Mouse (Mus musculus) embryonic facial prominence, embryonic 13.5 days (tissue): Measurements from ENCODE around the gene Prdm12. TPM values are rescaled to one million over a fixed set of nuclear protein-coding genes. Genes with fewer than 3 reads are reported as not detected.

Experiments
- ATAC-seq: fragments of 200-750 bp; cut with Nextera tagmentation; 2 replicates; pipeline ENCODE4 v1.8.0; 2017; ENCODE audit warnings: low read depth; ENCODE audit not compliant: insufficient number of reproducible peaks, insufficient read depth, low FRiP score, low TSS enrichment
- H3K27ac ChIP-seq: fragments of 300-500 bp; sonication (generic); 2 replicates; pipeline ENCODE4 v1.5.1; 2015; ENCODE audit warnings: moderate library complexity, mild to moderate bottlenecking, inconsistent platforms
- H3K27me3 ChIP-seq: fragments of 300-500 bp; sonication (generic); 2 replicates; pipeline ENCODE4 v1.6.1; 2015; ENCODE audit warnings: mild to moderate bottlenecking, inconsistent platforms
- H3K36me3 ChIP-seq: fragments of 300-500 bp; sonication (generic); 2 replicates; pipeline ENCODE4 v1.6.1; 2015; ENCODE audit warnings: mild to moderate bottlenecking, inconsistent platforms
- H3K4me1 ChIP-seq: fragments of 300-500 bp; sonication (generic); 2 replicates; pipeline ENCODE4 v1.6.1; 2015; ENCODE audit warnings: inconsistent platforms
- H3K4me2 ChIP-seq: fragments of 300-500 bp; sonication (generic); 2 replicates; pipeline ENCODE4 v1.6.1; 2015; ENCODE audit warnings: moderate library complexity, mild to moderate bottlenecking, inconsistent platforms
- H3K4me3 ChIP-seq: fragments of 300-500 bp; sonication (generic); 2 replicates; pipeline ENCODE4 v1.5.1; 2015; ENCODE audit warnings: mild to moderate bottlenecking, inconsistent platforms
- H3K9ac ChIP-seq: fragments of 300-500 bp; sonication (generic); 2 replicates; pipeline ENCODE4 v1.6.1; 2015; ENCODE audit warnings: mild to moderate bottlenecking, inconsistent platforms
- H3K9me3 ChIP-seq: fragments of 300-500 bp; sonication (generic); 2 replicates; pipeline ENCODE4 v1.6.1; 2016; ENCODE audit warnings: inconsistent platforms
- WGBS: fragments of 180-500 bp; shearing (Covaris S2); methylation state at CpG from one replicate; pipeline ENCODE4 v1.1.7; 2015; ENCODE audit warnings: mixed read lengths; 5-methylcytosine and 5-hydroxymethylcytosine counted together
- microRNA-seq: library from miRNA; unstranded; fragments of <30 nt; microRNA quantifications from one replicate; pipeline ENCODE4, GENCODE M21; 2016
- polyA plus RNA-seq: library from polyadenylated mRNA; unstranded; fragments of >200 nt; fragmentation: Nextera tagmentation; extraction: Ambion mirVana; gene quantifications from 2 replicates; pipeline ENCODE4 v1.2.1, GENCODE M21; 2015

Gene Prdm12
- polyA plus RNA-seq, 1 experiment from 2014 or later = 0.08 TPM

DNA sequence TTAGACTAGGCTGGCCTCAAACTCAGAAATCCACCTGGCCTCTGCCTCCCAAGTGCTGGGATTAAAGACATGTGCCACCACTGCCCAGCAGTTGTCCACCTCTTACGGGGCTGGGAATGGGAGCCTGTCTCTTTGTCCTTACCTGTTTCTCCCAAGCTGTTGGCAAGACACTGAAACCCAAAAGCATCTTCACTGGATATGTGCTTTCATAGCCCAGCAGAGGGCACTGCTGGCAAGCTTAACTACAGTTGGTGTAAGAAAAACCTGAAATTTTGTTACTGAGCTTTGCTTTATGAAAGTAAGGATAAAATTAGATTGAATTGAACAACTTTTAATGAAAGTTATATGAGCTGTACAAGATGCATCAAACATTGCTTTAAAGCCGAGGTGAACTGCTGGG is 43.8 kb downstream of the Prdm12 start:
- Histone ChIP-seq H3K27me3 (no peaks in the 10 kb centered on the region), H3K4me3 (no peak overlapping the region), H3K4me1 (peaks cover 4% of the 10 kb centered on the region; the same call in 1 of the 2 replicates), H3K9me3 (no peaks in the 10 kb centered on the region), H3K36me3 (peaks cover 26% of the 10 kb centered on the region), H3K27ac (no peak overlapping the region), H3K4me2 (no peak overlapping the region), H3K9ac (no peak overlapping the region)
- 32% methylated on average over 2 of the region's 2 CpGs for WGBS
- ATAC-seq = no peak

DNA sequence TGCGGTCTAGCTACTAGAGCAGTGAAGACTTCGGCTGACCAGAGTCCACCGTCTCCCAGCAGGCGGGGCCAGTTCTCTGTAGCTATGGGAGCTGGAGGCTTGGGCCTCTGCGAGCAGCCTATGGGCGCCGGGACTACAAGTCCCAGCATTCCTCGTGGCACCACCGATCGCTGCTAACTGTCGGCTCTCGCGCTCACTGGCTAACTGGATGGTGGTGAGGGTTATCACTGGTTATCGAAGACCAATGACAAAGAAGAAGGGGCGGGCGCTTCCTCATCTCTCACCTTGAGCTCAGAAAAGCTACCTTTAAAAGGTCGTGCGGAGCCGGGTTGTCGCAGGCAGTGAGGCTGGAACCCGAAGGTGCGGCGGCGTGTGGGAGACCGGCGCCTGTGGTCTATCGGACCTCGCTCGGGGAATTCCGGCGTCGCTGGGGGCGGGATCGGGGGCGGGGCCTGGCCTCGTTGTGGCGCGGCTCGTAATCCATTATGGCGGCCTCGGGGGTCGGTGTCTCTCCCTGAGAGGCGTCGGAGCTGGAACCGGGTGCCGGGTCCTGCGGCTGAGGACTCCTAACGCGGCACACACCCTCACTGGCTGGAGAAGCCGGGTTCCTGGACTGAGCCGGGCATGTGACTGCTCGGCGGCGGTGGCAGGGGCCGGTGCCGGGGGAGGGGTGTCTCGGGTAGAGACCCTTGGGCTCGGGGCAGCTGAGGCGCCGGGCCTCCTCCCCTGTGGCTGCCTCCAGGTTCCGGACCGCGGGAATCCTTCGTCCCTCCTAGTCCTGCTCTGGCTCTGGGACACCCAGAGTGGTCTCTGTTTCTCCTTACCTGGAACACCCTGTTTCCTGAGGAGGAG is 48.5 kb downstream of the Prdm12 start, which contains the start of gene Abl1:
TSS of gene Abl1 (plus strand) at position 303 of the 852 bp plus-strand sequence.
- Histone ChIP-seq H3K4me2 (peak within 1 kb of the TSS; percentile 88), H3K4me1 (peaks cover 21% of the 10 kb centered on the region), H3K27me3 (no peaks in the 10 kb centered on the region), H3K9ac (peak within 1 kb of the TSS; percentile 96), H3K36me3 (peaks cover 3% of the 10 kb centered on the region), H3K27ac (peak within 1 kb of the TSS; percentile 95), H3K4me3 (peak within 1 kb of the TSS; percentile 92), H3K9me3 (no peaks in the 10 kb centered on the region)
- peak; percentile 99 for ATAC-seq
- WGBS = under 1% methylated on average over 64 of the region's 64 CpGs

DNA sequence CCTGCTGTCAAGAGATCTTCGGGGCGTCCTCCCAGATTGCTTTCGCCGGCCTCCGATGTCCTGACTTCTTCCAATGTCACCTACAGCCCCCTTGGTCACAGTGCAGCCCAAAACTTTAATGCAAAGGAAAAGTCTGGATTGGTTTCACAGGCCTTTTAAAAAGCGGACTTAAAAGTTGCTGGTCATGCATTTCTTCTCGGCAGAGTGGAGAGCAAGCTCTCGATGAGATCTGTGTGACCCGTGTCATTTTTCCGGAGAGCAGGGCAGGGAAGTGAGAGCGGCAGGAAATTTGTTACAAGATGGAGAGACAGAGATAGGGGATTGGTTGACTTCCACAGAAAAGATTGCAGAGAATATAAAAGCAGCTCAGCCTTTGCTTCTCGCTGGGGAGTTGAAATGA is 49.2 kb downstream of the Prdm12 start:
- Histone ChIP-seq H3K36me3 (peaks cover 3% of the 10 kb centered on the region), H3K9me3 (no peaks in the 10 kb centered on the region), H3K9ac (peak overlapping the region; percentile 96), H3K4me1 (peaks cover 21% of the 10 kb centered on the region), H3K4me2 (peak overlapping the region; percentile 88), H3K27ac (peak overlapping the region; percentile 95), H3K27me3 (no peaks in the 10 kb centered on the region), H3K4me3 (peak overlapping the region; percentile 92)
- under 1% methylated on average over 12 of the region's 12 CpGs for WGBS
- ATAC-seq = no peak

DNA sequence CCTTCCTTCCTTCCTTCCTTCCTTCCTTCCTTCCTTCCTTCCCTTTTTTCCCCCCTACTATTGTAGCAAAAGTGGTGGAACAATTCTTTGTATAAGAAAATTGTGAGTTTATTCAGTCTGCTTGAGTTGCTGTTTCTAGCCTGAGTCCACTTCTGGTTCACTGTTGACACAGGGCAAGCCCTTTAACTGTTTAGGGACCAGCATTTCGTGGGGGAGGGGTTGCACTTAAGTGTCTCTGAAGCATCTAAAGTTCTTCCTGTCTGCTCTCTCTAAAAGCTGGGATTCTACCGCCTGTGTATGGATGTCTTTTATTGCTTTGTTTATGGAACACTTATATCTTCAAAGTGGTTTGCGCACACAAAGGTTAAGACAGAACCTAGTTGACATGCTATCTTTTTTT is 50.2 kb downstream of the Prdm12 start:
- 43% methylated on average over 3 of the region's 3 CpGs for WGBS
- no peak for ATAC-seq
- peaks cover 10% of the 10 kb centered on the region for H3K36me3 ChIP-seq

DNA sequence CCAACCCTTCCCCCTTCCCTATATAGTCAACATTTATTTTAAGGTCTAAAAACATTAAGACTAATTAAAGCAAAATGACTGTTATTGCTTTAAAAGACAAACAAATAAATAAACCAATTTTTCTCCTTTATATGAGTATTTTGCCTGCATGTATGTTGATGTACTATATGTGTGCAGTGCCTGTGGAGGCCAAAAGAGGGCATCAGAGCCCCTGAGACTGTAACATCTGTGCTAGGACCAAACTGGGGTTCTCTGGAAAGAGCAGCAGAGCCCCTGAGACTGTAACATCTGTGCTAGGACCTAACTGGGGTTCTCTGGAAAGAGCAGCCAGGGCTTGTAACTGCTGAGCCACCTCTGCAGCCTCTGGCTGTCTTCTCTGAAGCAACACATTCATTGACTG is 58.4 kb downstream of the Prdm12 start:
- Histone ChIP-seq H3K4me3 (no peak overlapping the region), H3K9ac (no peak overlapping the region), H3K27me3 (no peaks in the 10 kb centered on the region), H3K4me1 (no peaks in the 10 kb centered on the region), H3K9me3 (no peaks in the 10 kb centered on the region), H3K27ac (no peak overlapping the region), H3K4me2 (no peak overlapping the region), H3K36me3 (peaks cover 37% of the 10 kb centered on the region)
- no peak for ATAC-seq

More for the DNA sequence above, 50.2 kb downstream of the Prdm12 start:
- H3K9ac ChIP-seq = peak overlapping the region; percentile 96
- peaks cover 21% of the 10 kb centered on the region for H3K4me1 ChIP-seq
- no peaks in the 10 kb centered on the region for H3K27me3 ChIP-seq
- H3K4me2 ChIP-seq = peak overlapping the region; percentile 88
- H3K4me3 ChIP-seq = peak overlapping the region; percentile 92
- no peaks in the 10 kb centered on the region for H3K9me3 ChIP-seq
- H3K27ac ChIP-seq = no peak overlapping the region

DNA sequence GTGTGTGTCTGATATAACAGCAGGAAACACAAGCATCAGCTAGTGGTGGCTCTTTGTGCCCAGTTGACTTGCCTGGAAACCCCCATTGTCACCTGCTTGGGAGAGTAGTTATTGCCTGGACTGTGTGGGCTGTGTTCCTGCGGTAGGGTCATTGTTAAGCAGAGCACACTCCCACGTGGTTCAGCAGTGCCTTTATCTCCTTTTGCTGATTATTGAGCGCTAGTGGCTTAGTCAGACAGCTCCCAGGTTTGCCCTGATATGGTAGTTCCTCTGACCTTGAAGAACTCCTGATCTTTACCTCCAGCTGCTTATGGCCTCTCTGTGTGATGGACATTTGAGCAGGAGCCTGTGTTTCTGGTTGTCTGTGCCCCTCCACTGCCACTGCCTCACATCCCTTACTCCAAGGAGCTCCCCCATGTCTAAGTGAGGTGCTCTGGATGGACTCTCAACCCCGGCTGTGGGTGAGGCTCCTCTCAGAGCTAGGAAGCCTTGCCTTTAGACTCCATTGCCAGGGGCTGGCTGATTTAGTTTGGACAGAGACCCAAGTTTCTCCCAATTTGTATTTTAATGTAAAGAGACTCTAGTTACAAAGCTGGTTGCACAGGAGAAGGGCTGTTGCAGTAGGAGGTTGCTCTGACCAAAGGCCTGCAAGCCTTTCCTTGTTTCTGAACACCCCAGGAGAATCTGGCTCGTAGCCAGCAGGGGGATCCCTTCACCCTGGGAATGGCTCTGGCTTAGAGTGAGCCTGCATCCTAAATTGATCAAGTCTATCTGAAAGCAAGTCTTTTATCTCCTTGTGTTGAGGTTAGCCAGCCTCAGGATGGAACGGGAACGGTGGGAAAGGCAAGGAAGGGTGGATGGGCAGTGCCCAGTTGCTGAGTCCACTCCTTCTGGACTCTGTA is 61.0 kb downstream of the Prdm12 start:
- H3K4me1 ChIP-seq = no peaks in the 10 kb centered on the region
- no peak overlapping the region for H3K4me2 ChIP-seq
- H3K4me3 ChIP-seq = no peak overlapping the region
- no peak overlapping the region for H3K27ac ChIP-seq
- no peak for ATAC-seq
- WGBS = 59% methylated on average over 7 of the region's 7 CpGs
- H3K9me3 ChIP-seq = no peaks in the 10 kb centered on the region
- H3K9ac ChIP-seq = no peak overlapping the region
- no peaks in the 10 kb centered on the region for H3K27me3 ChIP-seq
- H3K36me3 ChIP-seq = peaks cover 29% of the 10 kb centered on the region

DNA sequence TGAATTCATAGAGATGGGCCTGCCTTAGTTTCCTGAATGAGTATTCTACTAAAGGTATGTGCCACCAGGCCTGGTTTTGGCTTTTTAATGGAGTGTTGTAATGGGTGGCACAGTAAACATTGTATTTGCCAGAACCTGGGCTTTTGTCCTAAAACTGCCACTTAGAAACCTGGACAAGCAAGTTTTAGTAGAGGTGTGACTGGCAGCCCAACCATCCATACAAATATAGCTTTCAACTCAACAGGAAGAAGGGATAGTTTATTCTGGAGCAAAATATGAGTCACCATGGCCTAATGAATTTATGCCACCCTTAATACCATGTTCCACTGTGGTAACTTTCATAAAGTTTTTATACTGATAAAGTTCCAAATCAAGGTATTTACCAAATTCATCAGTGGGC is 63.4 kb downstream of the Prdm12 start:
- Histone ChIP-seq H3K27ac (no peak overlapping the region), H3K36me3 (peaks cover 23% of the 10 kb centered on the region), H3K4me1 (no peaks in the 10 kb centered on the region)

More for the DNA sequence above, 63.4 kb downstream of the Prdm12 start:
- ATAC-seq = no peak
- Histone ChIP-seq H3K4me2 (no peak overlapping the region), H3K9me3 (no peaks in the 10 kb centered on the region), H3K9ac (no peak overlapping the region), H3K4me3 (no peak overlapping the region), H3K27me3 (no peaks in the 10 kb centered on the region)

Small RNA genes lying within 50 kb of the gene (microRNA-seq; reads per million reads assigned to microRNA genes)
- not detected for gene Mir6998

Other genes with a start within 250 kb of the Prdm12 start
- gene Ass1, start 169.8 kb upstream of the Prdm12 start, polyA plus RNA-seq = 14.1 and 15.3 TPM in 2 replicates
- 102 and 105 TPM in 2 replicates for gene Fubp3, start 67.4 kb upstream of the Prdm12 start, polyA plus RNA-seq
- 77.0 and 83.8 TPM in 2 replicates for gene Exosc2, start 30.7 kb downstream of the Prdm12 start, polyA plus RNA-seq
- gene Abl1, start 48.3 kb downstream of the Prdm12 start, polyA plus RNA-seq = 52.5 and 53.2 TPM in 2 replicates
- gene Qrfp, start 170.5 kb downstream of the Prdm12 start, polyA plus RNA-seq = 0.14 and 0.22 TPM in 2 replicates
- gene Fibcd1, start 206.0 kb downstream of the Prdm12 start, polyA plus RNA-seq = 0.55 and 0.83 TPM in 2 replicates
- gene Lamc3, start 247.3 kb downstream of the Prdm12 start, polyA plus RNA-seq = 2.6 and 3.9 TPM in 2 replicates